Mouse (Mus musculus): ENCODE results near the gene Ticrr. TPM values are rescaled to one million over a fixed set of nuclear protein-coding genes. Genes with fewer than 3 reads are reported as not detected.
A peak's percentile ranks its signal among the peaks of the same experiment; 100 is the strongest.

The Ticrr gene
- total and polyA plus RNA-seq, 3 experiments = 13.1 to 74.3 (median 21.3) TPM

DNA sequence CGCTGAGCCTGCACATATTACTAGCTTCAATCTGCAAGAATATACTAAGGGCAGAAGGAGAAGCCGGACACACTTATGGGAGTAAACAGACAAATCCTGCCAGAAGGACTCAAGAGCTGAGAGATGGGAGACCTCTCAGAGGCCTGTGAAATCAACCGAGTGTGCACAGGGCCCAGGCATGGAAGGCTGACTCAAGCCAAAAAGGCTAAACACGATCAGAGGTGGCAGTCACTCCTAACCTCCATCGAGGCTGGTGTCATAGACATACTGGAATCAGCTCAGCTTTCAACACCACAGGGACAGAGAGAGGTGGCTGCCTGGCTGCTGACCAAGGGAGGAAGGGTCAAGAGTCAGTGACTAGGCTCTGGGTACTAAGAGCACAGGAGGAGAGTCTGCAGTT lies 45.2 kb downstream of the Ticrr start:
- TF ChIP-seq TAL1 (conservative IDR thresholded peaks at IDR 0.05; ENCODE audit: low read depth, low read length) = no peak
- Histone ChIP-seq H3K4me3 (ENCODE audit: low read depth, low read length) (no peak overlapping the region), H3K36me3 (replicated peaks) (peaks cover 99% of the 10 kb centered on the region), H3K27me3 (ENCODE audit: insufficient read depth, low read length) (no peaks in the 10 kb centered on the region), H3K9me3 (replicated peaks) (peaks cover 1% of the 10 kb centered on the region), H3K4me1 (ENCODE audit: insufficient read depth, low read depth, low read length) (0 out of 2 replicates have a peak, but pooled peaks cover 3% of the 10 kb centered on the region)
- ATAC-seq (ENCODE audit: extremely low read depth, insufficient number of reproducible peaks, low FRiP score, poor library complexity, severe bottlenecking) = no peak
- no peak for DNase-seq (ENCODE audit: low spot score)

DNA sequence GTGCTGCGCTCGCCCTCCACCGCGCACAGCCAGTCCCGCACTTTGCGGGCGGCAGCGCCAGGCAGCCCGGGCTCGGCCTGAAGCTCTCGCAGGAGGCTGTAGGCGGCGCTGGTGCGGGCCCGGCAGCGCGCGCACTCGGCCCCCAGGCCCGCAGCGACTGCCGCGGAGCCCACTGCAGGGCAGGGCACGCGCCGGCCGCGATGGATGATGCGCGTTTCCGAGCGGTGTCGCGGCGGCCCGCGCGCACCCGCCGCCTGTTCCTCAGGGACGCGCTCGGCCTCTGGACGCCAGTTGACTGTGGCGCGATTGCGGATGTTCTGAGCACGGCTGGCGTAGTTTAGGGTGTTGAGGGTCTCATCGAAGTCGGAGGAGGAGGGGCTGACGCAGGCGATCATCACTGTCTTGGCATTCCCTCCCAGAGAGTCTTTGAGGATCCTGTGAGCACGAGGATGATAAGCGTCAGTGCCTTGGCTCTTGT lies 50.2 kb downstream of the Ticrr start:
- Histone ChIP-seq H3K27me3 (ENCODE audit: insufficient read depth, low read length) (no peaks in the 10 kb centered on the region), H3K36me3 (replicated peaks) (peaks cover 82% of the 10 kb centered on the region), H3K9me3 (replicated peaks) (peaks cover 3% of the 10 kb centered on the region), H3K4me3 (ENCODE audit: low read depth, low read length) (no peak overlapping the region), H3K4me1 (ENCODE audit: insufficient read depth, low read depth, low read length) (peaks cover 14% of the 10 kb centered on the region)
- no peak for TF ChIP-seq GATA2 (IDR thresholded peaks at IDR 0.05; ENCODE audit: borderline replicate concordance, low read depth, low read length)
- no peak for TF ChIP-seq TAL1 (conservative IDR thresholded peaks at IDR 0.05; ENCODE audit: low read depth, low read length)
- TF ChIP-seq POLR2AphosphoS5 (IDR thresholded peaks at IDR 0.05; ENCODE audit: insufficient replicate concordance, low read depth, low read length) = no peak
- TF ChIP-seq GATA1 (IDR thresholded peaks at IDR 0.05; ENCODE audit: borderline replicate concordance, low read length) = no peak
- TF ChIP-seq CTCF (IDR thresholded peaks at IDR 0.05; ENCODE audit: low read depth, low read length) = no peak
- DNase-seq (ENCODE audit: low spot score) (no peak), ATAC-seq (ENCODE audit: extremely low read depth, insufficient number of reproducible peaks, low FRiP score, poor library complexity, severe bottlenecking) (no peak)

DNA sequence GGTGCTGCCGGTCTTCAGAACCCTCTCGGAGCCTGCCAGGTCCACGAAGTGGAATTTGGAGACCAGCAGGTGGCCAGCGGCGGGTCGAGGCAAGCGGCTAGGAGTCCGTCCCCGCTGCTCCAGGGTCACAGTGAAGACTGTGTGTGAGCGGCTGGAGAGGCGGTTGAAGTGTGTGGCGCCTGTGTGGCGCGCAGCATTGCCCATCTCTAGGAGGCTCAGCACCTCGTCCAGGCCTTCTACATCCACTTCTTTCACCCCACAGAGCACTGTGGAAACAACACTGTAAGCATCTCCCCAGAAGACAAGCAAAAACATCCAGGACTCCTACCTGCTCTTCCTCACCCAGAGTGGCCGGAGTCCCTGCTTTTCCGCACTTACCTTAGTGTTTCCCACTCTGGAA lies 50.8 kb downstream of the Ticrr start:
- H3K4me3 ChIP-seq (ENCODE audit: low read depth, low read length) = no peak overlapping the region
- ATAC-seq (ENCODE audit: extremely low read depth, insufficient number of reproducible peaks, low FRiP score, poor library complexity, severe bottlenecking) = no peak
- H3K4me1 ChIP-seq (ENCODE audit: insufficient read depth, low read depth, low read length) = peaks cover 19% of the 10 kb centered on the region
- peaks cover 3% of the 10 kb centered on the region for H3K9me3 ChIP-seq (replicated peaks)
- DNase-seq (ENCODE audit: low spot score) = no peak
- H3K27me3 ChIP-seq (ENCODE audit: insufficient read depth, low read length) = no peaks in the 10 kb centered on the region
- peaks cover 76% of the 10 kb centered on the region for H3K36me3 ChIP-seq (replicated peaks)
- TF ChIP-seq GATA1 (IDR thresholded peaks at IDR 0.05; ENCODE audit: borderline replicate concordance, low read length) = no peak
- TF ChIP-seq POLR2AphosphoS5 (IDR thresholded peaks at IDR 0.05; ENCODE audit: insufficient replicate concordance, low read depth, low read length) = no peak
- no peak for TF ChIP-seq CTCF (IDR thresholded peaks at IDR 0.05; ENCODE audit: low read depth, low read length)
- TF ChIP-seq TAL1 (conservative IDR thresholded peaks at IDR 0.05; ENCODE audit: low read depth, low read length) = no peak
- TF ChIP-seq GATA2 (IDR thresholded peaks at IDR 0.05; ENCODE audit: borderline replicate concordance, low read depth, low read length) = no peak

DNA sequence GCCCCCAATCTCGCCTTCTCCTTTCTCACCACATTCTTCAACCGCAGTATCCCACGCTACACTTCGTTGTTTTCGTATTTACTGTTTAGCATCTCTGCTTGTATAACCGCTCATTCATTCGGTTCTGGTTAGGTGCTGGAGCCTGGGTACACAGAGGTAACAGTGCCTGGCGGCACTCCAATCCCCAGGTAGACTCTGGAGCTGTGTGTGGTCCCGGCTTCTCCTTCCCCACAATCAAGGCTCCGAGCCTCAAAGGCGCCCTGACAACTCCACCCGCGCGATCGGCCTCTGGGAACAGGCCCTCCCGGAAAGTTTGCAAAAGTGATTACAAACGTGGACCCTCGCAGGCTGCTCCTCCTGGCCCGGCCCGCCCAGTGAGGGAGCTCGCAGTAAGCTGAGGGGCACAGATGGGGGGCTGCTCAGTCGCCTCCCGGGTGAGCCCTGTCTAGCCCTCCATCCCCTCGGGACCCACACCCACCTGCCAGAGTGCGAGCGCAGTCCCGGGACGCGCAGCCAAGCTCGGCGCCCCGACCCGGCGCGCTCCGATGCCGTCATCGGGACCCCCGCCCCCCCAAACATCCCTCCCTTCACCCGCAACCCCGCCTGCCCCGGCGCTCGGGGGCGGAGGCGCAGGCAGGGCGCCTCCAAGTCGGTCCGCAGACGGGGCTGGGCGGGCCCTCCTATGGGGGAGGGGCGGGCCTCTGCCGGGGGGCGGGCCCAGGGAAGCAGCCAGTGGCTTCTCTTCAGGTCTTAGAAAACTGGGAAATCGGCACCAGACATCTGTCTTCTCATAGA lies 55.4 kb downstream of the Ticrr start, which contains the start of gene Kif7:
Kif7 (minus strand) TSS at position 534 of the 795 bp plus-strand sequence.
- H3K27me3 ChIP-seq (ENCODE audit: insufficient read depth, low read length) = peaks cover 18% of the 10 kb centered on the region
- TF ChIP-seq GATA1 (IDR thresholded peaks at IDR 0.05; ENCODE audit: borderline replicate concordance, low read length) = no peak
- no peak for TF ChIP-seq CTCF (IDR thresholded peaks at IDR 0.05; ENCODE audit: low read depth, low read length)
- no peak for TF ChIP-seq TAL1 (conservative IDR thresholded peaks at IDR 0.05; ENCODE audit: low read depth, low read length)
- TF ChIP-seq GATA2 (IDR thresholded peaks at IDR 0.05; ENCODE audit: borderline replicate concordance, low read depth, low read length) = no peak
- no peak for TF ChIP-seq POLR2AphosphoS5 (IDR thresholded peaks at IDR 0.05; ENCODE audit: insufficient replicate concordance, low read depth, low read length)
- peak; percentile 49; the same call in 1 of the 2 replicates for ATAC-seq (ENCODE audit: extremely low read depth, insufficient number of reproducible peaks, low FRiP score, poor library complexity, severe bottlenecking)

DNA sequence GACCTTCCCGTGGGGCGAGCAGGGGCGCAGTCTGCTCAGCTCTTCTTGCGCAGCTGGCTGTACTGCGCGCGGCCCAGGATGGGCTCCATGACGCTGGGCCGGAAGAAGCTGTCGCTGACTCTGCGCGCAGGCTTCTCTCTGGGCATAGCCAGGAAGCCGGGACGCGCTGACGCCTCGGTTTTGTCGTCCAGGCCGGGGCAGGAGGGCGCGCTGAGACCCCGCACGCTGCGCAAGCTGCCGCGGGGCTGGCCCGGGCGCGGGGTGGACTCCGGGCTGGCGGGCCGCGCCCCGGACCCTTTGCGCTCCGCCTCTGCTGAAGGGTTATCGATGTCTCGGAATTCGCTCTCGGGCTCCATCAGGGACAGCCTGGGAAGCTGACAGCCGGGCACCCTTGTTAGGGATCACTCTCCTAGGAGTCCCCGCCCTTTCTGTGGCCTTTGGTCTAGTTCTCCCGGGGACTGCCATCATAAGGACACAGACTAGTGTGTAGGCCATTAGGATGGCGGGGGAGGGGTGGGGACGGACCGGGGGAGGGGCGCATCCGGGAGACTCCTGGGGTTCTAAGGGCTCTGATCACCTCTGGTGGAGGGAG lies 61.5 kb downstream of the Ticrr start:
- Histone ChIP-seq H3K27me3 (ENCODE audit: insufficient read depth, low read length) (peaks cover 52% of the 10 kb centered on the region), H3K4me1 (ENCODE audit: insufficient read depth, low read depth, low read length) (peaks cover 2% of the 10 kb centered on the region), H3K4me3 (ENCODE audit: low read depth, low read length) (no peak overlapping the region), H3K36me3 (replicated peaks) (no peaks in the 10 kb centered on the region), H3K9me3 (replicated peaks) (no peaks in the 10 kb centered on the region)
- TF ChIP-seq TAL1 (conservative IDR thresholded peaks at IDR 0.05; ENCODE audit: low read depth, low read length) (no peak), GATA1 (IDR thresholded peaks at IDR 0.05; ENCODE audit: borderline replicate concordance, low read length) (no peak), POLR2AphosphoS5 (IDR thresholded peaks at IDR 0.05; ENCODE audit: insufficient replicate concordance, low read depth, low read length) (no peak), GATA2 (IDR thresholded peaks at IDR 0.05; ENCODE audit: borderline replicate concordance, low read depth, low read length) (no peak), CTCF (IDR thresholded peaks at IDR 0.05; ENCODE audit: low read depth, low read length) (no peak)
- no peak for ATAC-seq (ENCODE audit: extremely low read depth, insufficient number of reproducible peaks, low FRiP score, poor library complexity, severe bottlenecking)
- no peak for DNase-seq (ENCODE audit: low spot score)

More for the DNA sequence above, 55.4 kb downstream of the Ticrr start, which contains the start of gene Kif7:
- H3K4me3 ChIP-seq (ENCODE audit: low read depth, low read length) = peak within 1 kb of the TSS; percentile 90
- H3K4me1 ChIP-seq (ENCODE audit: insufficient read depth, low read depth, low read length) = peaks cover 25% of the 10 kb centered on the region
- H3K36me3 ChIP-seq (replicated peaks) = peaks cover 31% of the 10 kb centered on the region
- peaks cover under 1% of the 10 kb centered on the region; the same call in 1 of the 2 replicates for H3K9me3 ChIP-seq (replicated peaks)
- peak; percentile 95 for DNase-seq (ENCODE audit: low spot score)

DNA sequence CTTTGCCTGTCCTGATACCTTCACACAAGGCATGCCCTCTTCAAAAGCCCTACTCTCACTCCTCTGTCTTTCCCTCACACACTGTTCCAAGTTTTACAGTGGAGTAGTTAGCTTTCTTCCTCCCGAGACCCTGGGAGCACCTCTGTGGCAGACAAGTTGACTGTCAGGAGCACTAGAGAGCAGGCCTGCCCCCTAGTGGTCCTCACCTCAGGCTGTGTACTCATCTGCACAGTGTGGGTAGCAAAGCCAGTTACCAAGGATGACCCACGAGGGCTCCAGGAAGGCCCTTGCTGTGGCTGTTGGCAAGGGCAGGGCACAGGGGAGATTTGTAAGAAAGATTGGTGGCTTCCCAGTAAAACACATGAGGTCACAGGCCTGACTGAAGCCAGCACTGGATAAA lies 67.1 kb downstream of the Ticrr start:
- Histone ChIP-seq H3K27me3 (ENCODE audit: insufficient read depth, low read length) (peaks cover 44% of the 10 kb centered on the region), H3K36me3 (replicated peaks) (no peaks in the 10 kb centered on the region), H3K4me1 (ENCODE audit: insufficient read depth, low read depth, low read length) (peaks cover 14% of the 10 kb centered on the region), H3K4me3 (ENCODE audit: low read depth, low read length) (no peak overlapping the region), H3K9me3 (replicated peaks) (no peaks in the 10 kb centered on the region)
- ATAC-seq (ENCODE audit: extremely low read depth, insufficient number of reproducible peaks, low FRiP score, poor library complexity, severe bottlenecking) = no peak; the same call in 1 of the 2 replicates
- TF ChIP-seq TAL1 (conservative IDR thresholded peaks at IDR 0.05; ENCODE audit: low read depth, low read length) (no peak), GATA2 (IDR thresholded peaks at IDR 0.05; ENCODE audit: borderline replicate concordance, low read depth, low read length) (no peak), CTCF (IDR thresholded peaks at IDR 0.05; ENCODE audit: low read depth, low read length) (peak; percentile 48), POLR2AphosphoS5 (IDR thresholded peaks at IDR 0.05; ENCODE audit: insufficient replicate concordance, low read depth, low read length) (no peak)
- DNase-seq (ENCODE audit: low spot score) = peak; percentile 55

All from G1E (cell line).